Comparison of ENCODE assay signal across 12 mouse cellular contexts in the genomic region with DNA sequence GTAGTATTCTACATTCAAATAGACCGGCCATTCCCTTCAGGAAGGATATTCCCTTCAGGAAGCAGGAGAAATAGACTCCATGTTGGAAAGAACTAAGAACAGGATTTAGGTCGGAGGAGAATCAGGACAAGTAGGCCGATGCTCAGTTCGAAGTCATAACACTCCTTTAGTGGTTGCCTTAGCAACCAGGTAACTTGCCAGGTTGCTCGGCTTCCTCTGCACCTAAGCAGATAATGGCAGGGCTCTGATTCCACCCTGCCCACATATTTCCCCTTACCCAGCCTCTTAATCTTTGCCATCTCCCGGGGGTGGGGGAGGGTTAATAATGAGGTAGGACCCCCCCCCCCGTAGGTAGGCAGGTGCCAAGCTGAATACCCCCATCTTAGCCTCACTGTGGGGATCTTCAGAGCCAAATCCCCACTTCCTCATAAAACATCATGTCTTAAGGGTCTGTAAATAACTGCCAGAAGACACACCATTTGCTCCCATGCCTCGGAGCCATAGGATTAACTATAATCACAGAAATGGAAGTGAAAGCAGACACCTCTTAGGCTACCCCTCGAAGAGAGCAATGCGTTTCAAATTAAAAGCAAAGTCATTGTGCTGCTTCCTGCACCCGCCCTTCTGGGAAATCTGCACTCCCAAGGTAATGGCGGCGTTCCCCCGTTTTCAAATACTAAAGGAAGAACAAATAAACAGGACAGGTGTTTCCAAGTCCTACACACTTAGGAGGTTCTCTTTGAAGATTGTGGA.
"Had no signal": no experiment of that assay in that cellular context is flagged by ENCODE, and none has a peak within 500 bp of the region (broad histone marks: within the 10 kb centered on the region; RNA-seq: fewer than 3 reads in every experiment).

No protein-coding gene starts in this region.

- H3K9me3 ChIP-seq: limb, embryonic 12.5 days; liver, embryonic 13.5 days; stomach, embryonic 15.5 days had no signal

- H3K4me3 ChIP-seq: layer of hippocampus, adult 2 months; limb, embryonic 12.5 days; liver, embryonic 13.5 days; stomach, embryonic 15.5 days had no signal

- ATAC-seq: liver, postnatal 0 days; midbrain, embryonic 16.5 days had no signal

- H3K4me1 ChIP-seq: liver, embryonic 13.5 days had no signal

- DNase-seq: kidney, postnatal 10 days; kidney, postnatal 4 days; liver; liver, embryonic 13.5 days; liver, postnatal 0 days; right cerebral cortex, postnatal 14 days; thymus, adult 2 months; thymus, postnatal 36 days had no signal

- H3K9ac ChIP-seq: limb, embryonic 12.5 days; liver, embryonic 13.5 days; liver, postnatal 0 days; stomach, embryonic 15.5 days had no signal

- H3K4me2 ChIP-seq: limb, embryonic 12.5 days; liver, embryonic 13.5 days; stomach, embryonic 15.5 days had no signal

- H3K27me3 ChIP-seq: limb, embryonic 12.5 days; liver, embryonic 13.5 days; stomach, embryonic 15.5 days had no signal

- H3K36me3 ChIP-seq: limb, embryonic 12.5 days; liver, embryonic 13.5 days; stomach, embryonic 15.5 days had no signal

- H3K27ac ChIP-seq: layer of hippocampus, adult 2 months; limb, embryonic 12.5 days; liver, embryonic 13.5 days; stomach, embryonic 15.5 days had no signal
